Mouse (Mus musculus) layer of hippocampus, postnatal 10 days (tissue): ENCODE data around the gene Smagp. TPM values are rescaled to one million over a fixed set of nuclear protein-coding genes. Genes with fewer than 3 reads are reported as not detected.
A peak's percentile ranks its signal among the peaks of the same experiment; 100 is the strongest.
"Not testable (repeated sequence)": the region's sequence is repeated elsewhere in the genome, so short reads cannot be mapped to it uniquely, and the experiment has no call there.

Experiments used
- DNase-seq, 2 experiments: peaks; one replicate each; pipeline ENCODE4 v3.0.0; 2021; ENCODE audit warnings: low spot score in 2 of 2
- total RNA-seq, 2 experiments: library from RNA; stranded (reverse); gene quantifications; 2 replicates each; pipeline ENCODE4 v1.2.3; 2021

Smagp gene
- total RNA-seq, 2 experiments from 2014 or later = 1.7 to 4.1 TPM

GRCm38 (mm10) chr15:100628797-100629196 lies 7.9 kb downstream of the Smagp start:
- no peak for DNase-seq

- DNase-seq = no peak
Observed at GRCm38 (mm10) chr15:100627774-100628370, 8.9 kb downstream of the Smagp start.

DNA sequence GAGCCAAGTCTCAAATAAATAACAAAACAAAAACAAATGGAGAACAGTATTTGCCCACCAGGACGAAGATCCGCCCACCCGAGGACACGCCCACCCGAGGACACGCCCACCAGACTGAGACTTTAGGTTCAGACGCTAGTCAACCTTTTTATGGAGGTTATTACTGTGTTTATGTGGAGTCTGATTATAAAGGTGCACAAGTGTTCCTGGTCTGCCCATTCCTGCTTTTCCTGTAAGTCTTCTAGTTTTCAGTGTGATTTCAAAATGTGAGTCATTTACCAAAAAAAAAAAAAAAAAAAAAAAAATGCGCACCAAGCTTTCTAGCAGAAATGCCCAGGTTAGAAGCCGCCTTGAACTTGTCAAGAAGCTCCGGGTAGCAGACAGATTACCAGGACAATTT lies 9.5 kb downstream of the Smagp start:
- DNase-seq = no peak

DNA sequence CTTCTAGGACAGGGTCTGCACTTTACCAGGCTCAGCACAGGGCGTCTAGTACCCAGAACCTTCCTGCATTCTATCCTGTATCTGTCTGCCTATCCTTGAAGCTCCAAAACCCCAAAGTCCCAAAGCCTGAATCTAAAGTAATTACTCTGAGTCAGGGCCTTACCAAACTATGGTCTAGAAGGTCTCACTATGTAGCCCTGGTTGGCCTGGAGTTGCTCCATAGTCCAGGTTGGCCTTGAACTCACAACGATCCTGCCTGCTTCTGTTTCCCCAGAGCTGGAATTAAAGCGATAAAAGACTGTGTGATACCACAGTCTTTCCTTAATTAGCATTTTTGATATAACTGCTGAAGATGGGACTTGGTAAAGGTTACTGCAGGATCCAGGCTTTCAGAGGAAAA lies 12.3 kb downstream of the Smagp start:
- DNase-seq = no peak

- DNase-seq = no peak
Observed at GRCm38 (mm10) chr15:100623754-100624153, 13.0 kb downstream of the Smagp start.

- no peak for DNase-seq
Observed at GRCm38 (mm10) chr15:100622164-100622563, 14.6 kb downstream of the Smagp start.

- not testable (repeated sequence) for DNase-seq
Observed at GRCm38 (mm10) chr15:100621671-100622070, 15.1 kb downstream of the Smagp start.

DNA sequence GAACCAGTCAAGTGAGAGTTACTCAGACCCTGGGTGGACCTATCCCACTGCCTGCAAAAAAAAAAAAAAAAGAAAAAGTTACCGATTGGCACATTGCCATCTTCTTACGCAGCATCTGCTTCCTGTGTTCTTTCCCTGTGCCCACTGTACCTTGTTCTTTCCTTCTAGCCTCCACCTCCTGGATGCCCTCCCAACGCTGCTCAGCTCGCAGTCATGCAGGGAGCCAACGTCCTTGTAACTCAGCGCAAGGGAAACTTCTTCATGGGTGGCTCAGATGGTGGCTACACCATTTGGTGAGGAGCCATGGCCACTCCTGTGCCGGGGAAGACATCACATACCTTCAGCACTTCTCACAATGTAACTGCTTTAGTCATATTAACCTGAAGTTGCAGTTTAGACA lies 17.5 kb downstream of the Smagp start:
- no peak for DNase-seq

DNA sequence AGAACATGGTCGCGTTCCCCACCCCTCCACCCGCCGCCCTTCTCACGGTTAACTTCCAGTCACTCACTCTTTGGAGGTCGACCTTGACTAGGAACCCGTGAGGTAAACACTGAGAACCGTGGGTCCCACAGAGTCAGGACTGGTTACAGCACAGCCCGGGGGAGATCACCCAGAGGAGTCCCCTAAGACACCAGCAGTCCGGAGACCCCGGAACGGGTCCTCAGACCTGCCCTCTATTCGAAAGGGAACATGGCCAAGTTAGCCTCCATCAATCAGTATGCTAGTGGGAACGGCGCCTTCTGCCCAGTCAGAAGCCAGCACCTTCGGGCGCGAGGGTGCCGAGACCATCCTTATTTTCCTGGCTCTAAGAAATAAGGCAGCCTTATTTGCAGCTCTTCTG lies 20.5 kb downstream of the Smagp start:
- DNase-seq = no peak

GRCm38 (mm10) chr15:100615825-100616220 lies 20.9 kb downstream of the Smagp start:
- peak; percentile 88 to 92 for DNase-seq

GRCm38 (mm10) chr15:100614996-100615824 lies 21.5 kb downstream of the Smagp start, which contains the start of gene Dazap2:
Dazap2 (plus strand) TSS chr15:100615349.
- peak; percentile 97 to 98 for DNase-seq

- peak in 1 of 2 experiments; percentile 64 for DNase-seq
Observed at GRCm38 (mm10) chr15:100614218-100614995, 22.3 kb downstream of the Smagp start.

DNA sequence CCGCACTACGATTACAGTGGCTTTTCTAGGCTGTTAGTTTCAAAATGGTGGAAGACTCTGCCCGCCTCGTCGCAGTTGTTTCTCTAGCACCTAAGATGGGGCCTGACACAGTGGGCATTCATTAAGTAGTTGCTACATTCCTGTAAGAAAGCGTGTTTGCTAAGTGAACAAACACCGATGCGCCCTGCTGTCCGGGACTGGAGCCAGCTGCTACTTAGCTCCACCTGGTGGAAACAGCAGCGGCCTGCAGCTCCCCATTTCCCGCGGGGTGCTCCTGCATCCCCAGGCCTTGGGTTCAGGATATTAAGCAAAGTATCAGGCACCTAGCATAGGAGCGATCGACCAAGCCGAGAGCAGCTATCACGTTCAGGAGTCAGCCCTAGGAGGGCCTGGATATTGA lies 23.2 kb downstream of the Smagp start:
- DNase-seq = peak; percentile 86 to 88

GRCm38 (mm10) chr15:100612432-100612831 lies 24.3 kb downstream of the Smagp start:
- DNase-seq = no peak

DNA sequence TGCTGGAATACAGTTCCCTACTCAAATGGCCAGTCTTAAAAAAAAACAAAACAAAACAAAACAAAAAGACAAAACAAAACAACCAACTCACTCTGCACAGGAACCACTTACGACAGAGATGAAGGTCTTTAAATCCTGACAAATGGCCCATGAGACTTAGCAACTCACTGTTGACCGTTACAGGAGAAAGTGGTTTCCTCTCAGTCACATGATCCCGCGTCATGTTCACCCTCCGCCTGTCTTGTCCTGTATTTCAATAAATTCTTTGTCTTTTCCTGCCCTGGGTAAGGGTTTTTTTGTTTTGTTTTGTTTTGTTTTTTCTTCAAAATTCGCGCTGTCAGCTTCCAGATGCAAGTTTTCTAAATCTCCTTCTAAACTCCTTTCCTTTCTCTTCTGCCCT lies 24.8 kb downstream of the Smagp start:
- DNase-seq = no peak

DNA sequence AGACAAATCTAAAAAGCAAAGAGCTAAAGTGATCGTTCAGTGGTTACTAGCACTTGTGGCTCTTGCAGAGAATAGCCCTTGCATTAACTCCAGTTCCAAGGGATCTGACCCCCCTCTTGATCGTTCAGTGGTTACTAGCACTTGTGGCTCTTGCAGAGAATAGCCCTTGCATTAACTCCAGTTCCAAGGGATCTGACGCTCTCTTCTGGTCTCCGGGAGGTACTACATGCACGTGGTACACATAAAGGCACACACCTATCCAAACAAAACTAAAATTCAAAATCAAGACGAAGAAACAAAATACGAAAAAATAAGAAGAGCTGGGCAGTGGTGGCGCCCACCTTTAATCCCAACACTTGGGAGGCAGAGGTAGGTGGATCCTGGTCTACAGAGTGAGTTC lies 30.1 kb downstream of the Smagp start:
- not testable (repeated sequence) for DNase-seq

GRCm38 (mm10) chr15:100601669-100602068 lies 35.1 kb downstream of the Smagp start:
- no peak for DNase-seq

- DNase-seq = no peak
Observed at GRCm38 (mm10) chr15:100600696-100601272, 36.0 kb downstream of the Smagp start.

GRCm38 (mm10) chr15:100600047-100600695 lies 36.6 kb downstream of the Smagp start:
- peak; percentile 79 to 82 for DNase-seq

- peak; percentile 44 to 65 for DNase-seq
Observed at GRCm38 (mm10) chr15:100599276-100600046, 37.3 kb downstream of the Smagp start, which contains the start of gene Pou6f1. Pou6f1 (minus strand) TSS chr15:100599984.
